Mouse (Mus musculus) adrenal gland, adult 8-10 months (tissue): ENCODE measurements at regions not wholly inside any gene's neighbourhood (a gene's known extent, or its start where the extent isn't known, plus 50 kb on each side); places are given as distances from the start of the nearest gene placed in this dataset.
A peak's percentile ranks its signal among the peaks of the same experiment; 100 is the strongest.

Source experiments
- DNase-seq: peaks from one replicate; pipeline ENCODE4 v3.0.0; 2022

- no peak for DNase-seq
Measured at GRCm38 (mm10) chr6:118330496-118330895, 88.8 kb downstream of the Bms1 start.

GRCm38 (mm10) chr6:118327458-118327857 lies 91.8 kb downstream of the Bms1 start:
- DNase-seq, result no peak

- DNase-seq, result no peak
Measured at GRCm38 (mm10) chr6:118325681-118326080, 93.6 kb downstream of the Bms1 start.

GRCm38 (mm10) chr6:118324559-118324958 lies 94.7 kb downstream of the Bms1 start:
- DNase-seq, result no peak

- DNase-seq, result no peak
Measured at GRCm38 (mm10) chr6:118323052-118323451, 96.2 kb downstream of the Bms1 start.

GRCm38 (mm10) chr6:118322631-118323030 lies 96.6 kb downstream of the Bms1 start:
- DNase-seq, result no peak

GRCm38 (mm10) chr6:118322061-118322460 lies 97.2 kb downstream of the Bms1 start:
- DNase-seq, result no peak

GRCm38 (mm10) chr6:118320021-118320525 lies 99.2 kb downstream of the Bms1 start:
- no peak for DNase-seq

GRCm38 (mm10) chr6:118315881-118316280 lies 103.4 kb downstream of the Bms1 start:
- DNase-seq, result no peak

- no peak for DNase-seq
Measured at GRCm38 (mm10) chr6:118314941-118315687, 104.2 kb downstream of the Bms1 start.

- DNase-seq, result peak; percentile 9
Measured at GRCm38 (mm10) chr6:118311081-118311480, 108.2 kb downstream of the Bms1 start.

GRCm38 (mm10) chr6:118309923-118310322 lies 109.4 kb downstream of the Bms1 start:
- peak; percentile 33 for DNase-seq

- DNase-seq, result no peak
Measured at GRCm38 (mm10) chr6:118308586-118308985, 110.7 kb downstream of the Bms1 start.

GRCm38 (mm10) chr6:118307481-118307880 lies 110.0 kb upstream of the Ret start:
- no peak for DNase-seq

- no peak for DNase-seq
Measured at GRCm38 (mm10) chr6:118305209-118305608, 107.7 kb upstream of the Ret start.

GRCm38 (mm10) chr6:118302783-118303350 lies 105.3 kb upstream of the Ret start:
- no peak for DNase-seq

GRCm38 (mm10) chr6:118301880-118302782 lies 104.6 kb upstream of the Ret start:
- no peak for DNase-seq

GRCm38 (mm10) chr6:118300781-118301180 lies 103.3 kb upstream of the Ret start:
- peak; percentile 13 for DNase-seq

- no peak for DNase-seq
Measured at GRCm38 (mm10) chr6:118297576-118297975, 100.1 kb upstream of the Ret start.

GRCm38 (mm10) chr6:118293986-118294385 lies 96.5 kb upstream of the Ret start:
- DNase-seq, result no peak

- no peak for DNase-seq
Measured at GRCm38 (mm10) chr6:118292928-118293327, 95.4 kb upstream of the Ret start.

- no peak for DNase-seq
Measured at GRCm38 (mm10) chr6:118292272-118292671, 94.8 kb upstream of the Ret start.

- no peak for DNase-seq
Measured at GRCm38 (mm10) chr6:118291426-118291825, 93.9 kb upstream of the Ret start.
